Mouse (Mus musculus): Measurements from ENCODE around the gene Ctbs. TPM values are rescaled to one million over a fixed set of nuclear protein-coding genes. Genes with fewer than 3 reads are reported as not detected.

The Ctbs gene
- polyA plus RNA-seq (2012; rRNA removed): 3.5 and 3.6 TPM in 2 replicates

DNA sequence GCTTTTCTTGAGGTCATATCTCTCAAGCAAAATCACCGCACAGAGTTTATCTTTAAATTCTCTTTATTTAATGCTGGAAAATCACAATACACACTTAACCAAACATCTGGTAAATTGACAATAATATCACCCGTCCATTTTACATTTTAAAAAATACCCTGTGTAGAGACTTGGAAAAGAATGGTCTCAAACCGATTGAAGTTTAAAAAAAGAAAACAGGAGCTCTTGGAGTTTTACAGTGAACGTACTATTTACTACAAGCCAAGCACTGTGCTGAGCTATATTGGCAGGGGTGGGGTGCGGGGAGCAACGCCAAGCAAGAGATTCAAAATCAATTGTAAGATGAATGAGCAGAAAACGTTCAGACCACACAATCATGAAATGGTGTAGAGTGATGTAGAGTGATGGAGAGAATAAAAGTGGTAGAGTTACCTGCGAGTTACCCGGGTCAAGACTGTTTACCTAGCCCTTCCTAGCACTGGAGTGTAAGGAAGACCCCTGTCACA lies at the start of gene Ctbs:
TSS of gene Ctbs (plus strand) at position 51 of the 506 bp plus-strand sequence.

GRCm38 (mm10) chr3:146404311-146405201 lies 45.0 kb upstream of the Ctbs start, which contains the start of gene Ssx2ip:
TSS of gene Ssx2ip (plus strand) at chr3:146404642.

GRCm38 (mm10) chr3:146499431-146500002 lies 49.9 kb downstream of the Ctbs start, which contains the start of the genes Spata1 and Gng5:
TSS of gene Spata1 (minus strand) at chr3:146499753.
TSS of gene Gng5 (plus strand) at chr3:146499807.

Other genes starting within 250 kb of the Ctbs start
- 0.01 and 0.02 TPM in 2 replicates for gene Lpar3, start 228.8 kb upstream of the Ctbs start, polyA plus RNA-seq (2012; rRNA removed)
- 10.5 and 11.0 TPM in 2 replicates for gene Ssx2ip, start 45.2 kb upstream of the Ctbs start, polyA plus RNA-seq (2012; rRNA removed)
- 1.1 TPM in 2 replicates for gene Spata1, start 50.0 kb downstream of the Ctbs start, polyA plus RNA-seq (2012; rRNA removed)
- 203 and 214 TPM in 2 replicates for gene Gng5, start 50.0 kb downstream of the Ctbs start, polyA plus RNA-seq (2012; rRNA removed)
- gene Rpf1, start 71.6 kb downstream of the Ctbs start, polyA plus RNA-seq (2012; rRNA removed): 16.8 and 17.7 TPM in 2 replicates
- gene Uox, start 120.6 kb downstream of the Ctbs start, polyA plus RNA-seq (2012; rRNA removed): 651 and 835 TPM in 2 replicates
- gene Dnase2b, start 165.8 kb downstream of the Ctbs start, polyA plus RNA-seq (2012; rRNA removed): 6.0 and 6.2 TPM in 2 replicates
- not detected in 2 replicates for gene 4930503B20Rik, start 201.5 kb downstream of the Ctbs start, polyA plus RNA-seq (2012; rRNA removed)
- 0.06 and 0.19 TPM in 2 replicates for gene Samd13, start 235.8 kb downstream of the Ctbs start, polyA plus RNA-seq (2012; rRNA removed)